Mouse (Mus musculus) ES-Bruce4 (cell line): Measurements from ENCODE around the gene Zfyve21. TPM values are rescaled to one million over a fixed set of nuclear protein-coding genes. Genes with fewer than 3 reads are reported as not detected.
A peak's percentile ranks its signal among the peaks of the same experiment; 100 is the strongest.

Experiments used
- H3K27ac ChIP-seq: 2 replicates; pipeline ENCODE4 v1.5.1; 2012; ENCODE audit warnings: low read length, inconsistent platforms; ENCODE audit not compliant: insufficient read depth
- H3K27me3 ChIP-seq: 2 replicates; pipeline ENCODE4 v1.6.1; 2012; ENCODE audit warnings: mild to moderate bottlenecking, low read length, inconsistent platforms; ENCODE audit not compliant: control insufficient read depth, poor library complexity, insufficient read depth, severe bottlenecking
- H3K36me3 ChIP-seq: 2 replicates; pipeline ENCODE4 v1.6.1; 2012; ENCODE audit warnings: inconsistent platforms, mild to moderate bottlenecking, low read length, moderate library complexity; ENCODE audit not compliant: control insufficient read depth, poor library complexity, insufficient read depth, severe bottlenecking
- H3K4me1 ChIP-seq: one replicate; pipeline ENCODE4 v1.8.1; 2011; ENCODE audit warnings: low read length; ENCODE audit not compliant: control insufficient read depth, insufficient read depth
- H3K4me3 ChIP-seq: 2 replicates; pipeline ENCODE4 v1.5.1; 2011; ENCODE audit warnings: low read depth, mild to moderate bottlenecking, low read length
- H3K9ac ChIP-seq: 2 replicates; pipeline ENCODE4 v1.6.1; 2012; ENCODE audit warnings: low read depth, mild to moderate bottlenecking, inconsistent platforms; ENCODE audit not compliant: poor library complexity, severe bottlenecking
- H3K9me3 ChIP-seq: replicated peaks from 2 replicates; pipeline ENCODE4 v1.6.1; 2012; ENCODE audit warnings: mild to moderate bottlenecking, low read length, inconsistent platforms; ENCODE audit not compliant: control insufficient read depth, poor library complexity, insufficient read depth, severe bottlenecking
- CTCF ChIP-seq: IDR thresholded peaks from one replicate; pipeline ENCODE4 v1.8.1; 2011; ENCODE audit warnings: low read depth, low read length
- EP300 ChIP-seq: IDR thresholded peaks from 2 replicates; pipeline ENCODE4 v1.6.1; 2011; ENCODE audit warnings: low read depth, low read length; ENCODE audit not compliant: insufficient read depth
- POLR2A ChIP-seq: IDR thresholded peaks from one replicate; pipeline ENCODE4 v1.8.1; 2011; ENCODE audit warnings: low read length; ENCODE audit not compliant: insufficient read depth
- polyA plus RNA-seq: library from polyadenylated mRNA; stranded (reverse); fragments of >200 nt; gene quantifications from 2 replicates; pipeline ENCODE4 v1.2.4, GENCODE M21; 2011; ENCODE audit warnings: low read depth; ENCODE audit not compliant: missing spikeins, insufficient read depth, insufficient read length

The Zfyve21 gene
- polyA plus RNA-seq, 1 experiment: 36.0 TPM

- Histone ChIP-seq H3K4me1 (no peaks in the 10 kb centered on the region), H3K27me3 (no peaks in the 10 kb centered on the region), H3K4me3 (peak overlapping the region; percentile 5; the same call in 1 of the 2 replicates), H3K9ac (no peak overlapping the region), H3K36me3 (no peaks in the 10 kb centered on the region), H3K9me3 (no peaks in the 10 kb centered on the region), H3K27ac (no peak overlapping the region)
- TF ChIP-seq CTCF (no peak), POLR2A (no peak), EP300 (peak; percentile 81)
Observed at GRCm38 (mm10) chr12:111795180-111795895, 18.6 kb upstream of the Zfyve21 start.

- H3K27me3 ChIP-seq: no peaks in the 10 kb centered on the region
- TF ChIP-seq EP300 (no peak), CTCF (no peak), POLR2A (no peak)
- H3K9ac ChIP-seq: no peak overlapping the region
- H3K9me3 ChIP-seq: no peaks in the 10 kb centered on the region
- H3K4me3 ChIP-seq: no peak overlapping the region
- H3K27ac ChIP-seq: no peak overlapping the region
- no peaks in the 10 kb centered on the region for H3K4me1 ChIP-seq
- H3K36me3 ChIP-seq: no peaks in the 10 kb centered on the region
Observed at GRCm38 (mm10) chr12:111797251-111797650, 16.7 kb upstream of the Zfyve21 start.

- no peaks in the 10 kb centered on the region for H3K27me3 ChIP-seq
- H3K4me3 ChIP-seq: no peak overlapping the region
- no peaks in the 10 kb centered on the region for H3K9me3 ChIP-seq
- no peak for TF ChIP-seq CTCF
- TF ChIP-seq EP300: no peak
- TF ChIP-seq POLR2A: no peak
- no peaks in the 10 kb centered on the region for H3K36me3 ChIP-seq
- H3K4me1 ChIP-seq: no peaks in the 10 kb centered on the region
- no peak overlapping the region for H3K27ac ChIP-seq
- no peak overlapping the region for H3K9ac ChIP-seq
Observed at GRCm38 (mm10) chr12:111798493-111798892, 15.5 kb upstream of the Zfyve21 start.

GRCm38 (mm10) chr12:111800459-111801183 lies 13.3 kb upstream of the Zfyve21 start:
- Histone ChIP-seq H3K27ac (no peak overlapping the region), H3K27me3 (no peaks in the 10 kb centered on the region), H3K9ac (no peak overlapping the region), H3K4me3 (no peak overlapping the region), H3K9me3 (no peaks in the 10 kb centered on the region), H3K4me1 (no peaks in the 10 kb centered on the region), H3K36me3 (no peaks in the 10 kb centered on the region)
- TF ChIP-seq POLR2A (no peak), EP300 (no peak), CTCF (no peak)

GRCm38 (mm10) chr12:111803538-111803937 lies 10.4 kb upstream of the Zfyve21 start:
- Histone ChIP-seq H3K9me3 (no peaks in the 10 kb centered on the region), H3K27ac (no peak overlapping the region), H3K4me1 (no peaks in the 10 kb centered on the region), H3K9ac (no peak overlapping the region), H3K4me3 (no peak overlapping the region), H3K36me3 (no peaks in the 10 kb centered on the region), H3K27me3 (no peaks in the 10 kb centered on the region)
- TF ChIP-seq POLR2A (no peak), EP300 (no peak), CTCF (no peak)

GRCm38 (mm10) chr12:111808775-111809174 lies 5.2 kb upstream of the Zfyve21 start:
- H3K4me1 ChIP-seq: no peaks in the 10 kb centered on the region
- TF ChIP-seq POLR2A (no peak), EP300 (no peak), CTCF (no peak)

More at GRCm38 (mm10) chr12:111808775-111809174, 5.2 kb upstream of the Zfyve21 start:
- Histone ChIP-seq H3K27me3 (no peaks in the 10 kb centered on the region), H3K4me3 (no peak overlapping the region), H3K27ac (no peak overlapping the region), H3K36me3 (no peaks in the 10 kb centered on the region), H3K9me3 (no peaks in the 10 kb centered on the region), H3K9ac (no peak overlapping the region)
